Mouse (Mus musculus) MEL (cell line): ENCODE results near the gene Cartpt. TPM values are rescaled to one million over a fixed set of nuclear protein-coding genes. Genes with fewer than 3 reads are reported as not detected.

Source experiments
- DNase-seq: peaks from one replicate; pipeline ENCODE4 v3.0.0; 2011; ENCODE audit warnings: low read depth, low spot score
- H3K27ac ChIP-seq: 2 replicates; pipeline ENCODE4 v1.5.1; 2012; ENCODE audit warnings: low read depth, mild to moderate bottlenecking, control low read depth, low read length, moderate library complexity; ENCODE audit not compliant: control insufficient read depth
- H3K27me3 ChIP-seq, 2 experiments: fragments of 150-350 bp in 1 of 2; sonication (generic) in 1 of 2; 2 replicates each; pipeline ENCODE4 v1.6.1; 2012; ENCODE audit warnings: low read length in 2 of 2, mild to moderate bottlenecking in 2 of 2, improper control_type of control experiment in 1 of 2, moderate library complexity in 1 of 2; ENCODE audit not compliant: insufficient read depth in 2 of 2, control insufficient read depth in 1 of 2
- H3K36me3 ChIP-seq, 2 experiments: 2 replicates each; pipeline ENCODE4 v1.6.1; 2012 to 2014; ENCODE audit warnings: low read length in 2 of 2, improper control_type of control experiment in 1 of 2, inconsistent platforms in 1 of 2, mild to moderate bottlenecking in 1 of 2; ENCODE audit not compliant: insufficient read depth in 2 of 2, control insufficient read depth in 1 of 2
- H3K4me1 ChIP-seq, 2 experiments: fragments of 150-350 bp in 1 of 2; sonication (generic) in 1 of 2; 2 replicates each; pipeline ENCODE4 v1.6.1; 2012; ENCODE audit warnings: low read length in 2 of 2, improper control_type of control experiment in 1 of 2, mild to moderate bottlenecking in 1 of 2; ENCODE audit not compliant: insufficient read depth in 2 of 2, control insufficient read depth in 1 of 2
- H3K4me3 ChIP-seq, 2 experiments: fragments of 150-350 bp in 1 of 2; sonication (generic) in 1 of 2; 2 replicates each; pipeline ENCODE4 v1.5.1; 2012; ENCODE audit warnings: low read depth in 2 of 2, low read length in 2 of 2, mild to moderate bottlenecking in 2 of 2, moderate library complexity in 2 of 2, control low read depth in 1 of 2, improper control_type of control experiment in 1 of 2; ENCODE audit not compliant: control insufficient read depth in 1 of 2, insufficient read depth in 1 of 2
- H3K79me2 ChIP-seq: 2 replicates; pipeline ENCODE4 v1.6.1; 2012; ENCODE audit warnings: mild to moderate bottlenecking, low read length, moderate library complexity; ENCODE audit not compliant: control insufficient read depth, poor library complexity, insufficient read depth
- H3K9ac ChIP-seq: 2 replicates; pipeline ENCODE4 v1.6.1; 2012; ENCODE audit warnings: low read depth, mild to moderate bottlenecking, control low read depth, low read length, moderate library complexity; ENCODE audit not compliant: control insufficient read depth, poor library complexity, severe bottlenecking
- H3K9me3 ChIP-seq: fragments of 150-350 bp; sonication (generic); replicated peaks from 2 replicates; pipeline ENCODE4 v1.6.1; 2012; ENCODE audit warnings: mild to moderate bottlenecking, low read length, improper control_type of control experiment, moderate library complexity; ENCODE audit not compliant: insufficient read depth
- BHLHE40 ChIP-seq: IDR thresholded peaks from 2 replicates; pipeline ENCODE4 v1.6.1; 2012; ENCODE audit warnings: low read depth, mild to moderate bottlenecking, inconsistent platforms, low read length, improper control_type of control experiment, borderline replicate concordance
- CHD1 ChIP-seq: IDR thresholded peaks from 2 replicates; pipeline ENCODE4 v1.6.1; 2012; ENCODE audit warnings: low read depth, mild to moderate bottlenecking, inconsistent platforms, low read length, improper control_type of control experiment
- E2F4 ChIP-seq: IDR thresholded peaks from 2 replicates; pipeline ENCODE4 v1.6.1; 2011; ENCODE audit warnings: low read depth, low read length, improper control_type of control experiment, borderline replicate concordance
- GATA1 ChIP-seq: IDR thresholded peaks from 2 replicates; pipeline ENCODE4 v1.6.1; 2011; ENCODE audit warnings: low read depth, low read length, improper control_type of control experiment
- MAZ ChIP-seq: IDR thresholded peaks from 2 replicates; pipeline ENCODE4 v1.6.1; 2012; ENCODE audit warnings: low read depth, mild to moderate bottlenecking, inconsistent platforms, low read length, improper control_type of control experiment
- MYC ChIP-seq: IDR thresholded peaks from 2 replicates; pipeline ENCODE4 v1.6.1; 2011; ENCODE audit warnings: low read depth, mild to moderate bottlenecking, low read length, improper control_type of control experiment, moderate library complexity
- NRF1 ChIP-seq: IDR thresholded peaks from 2 replicates; pipeline ENCODE4 v1.6.1; 2014; ENCODE audit warnings: low read depth, mild to moderate bottlenecking, inconsistent platforms, low read length, improper control_type of control experiment, moderate library complexity; ENCODE audit not compliant: poor library complexity, insufficient read depth, severe bottlenecking
- POLR2A ChIP-seq, 2 experiments: IDR thresholded peaks; 2 replicates each; pipeline ENCODE4 v1.6.1; 2011 to 2012; ENCODE audit warnings: low read length in 2 of 2, mild to moderate bottlenecking in 2 of 2, control low read depth in 1 of 2, improper control_type of control experiment in 1 of 2, low read depth in 1 of 2, moderate library complexity in 1 of 2; ENCODE audit not compliant: control insufficient read depth in 1 of 2, insufficient read depth in 1 of 2, poor library complexity in 1 of 2
- RAD21 ChIP-seq: IDR thresholded peaks from 2 replicates; pipeline ENCODE4 v1.6.1; 2011; ENCODE audit warnings: mild to moderate bottlenecking, low read depth, low read length, improper control_type of control experiment
- RCOR1 ChIP-seq: IDR thresholded peaks from 2 replicates; pipeline ENCODE4 v1.6.1; 2012; ENCODE audit warnings: low read depth, mild to moderate bottlenecking, inconsistent platforms, low read length, improper control_type of control experiment
- SIN3A ChIP-seq: IDR thresholded peaks from 2 replicates; pipeline ENCODE4 v1.6.1; 2012; ENCODE audit warnings: low read length, improper control_type of control experiment, inconsistent platforms
- SMC3 ChIP-seq: IDR thresholded peaks from 2 replicates; pipeline ENCODE4 v1.6.1; 2011; ENCODE audit warnings: low read depth, low read length, improper control_type of control experiment
- TAL1 ChIP-seq: IDR thresholded peaks from 2 replicates; pipeline ENCODE4 v1.6.1; 2012; ENCODE audit warnings: mild to moderate bottlenecking, inconsistent platforms, low read length, moderate library complexity, mixed read lengths
- TCF12 ChIP-seq: IDR thresholded peaks from 2 replicates; pipeline ENCODE4 v1.6.1; 2014; ENCODE audit warnings: low read depth, mild to moderate bottlenecking, inconsistent platforms, low read length, improper control_type of control experiment, moderate library complexity
- UBTF ChIP-seq: IDR thresholded peaks from 2 replicates; pipeline ENCODE4 v1.6.1; 2012; ENCODE audit warnings: low read depth, mild to moderate bottlenecking, inconsistent platforms, low read length, improper control_type of control experiment, moderate library complexity, borderline replicate concordance; ENCODE audit not compliant: insufficient read depth
- USF1 ChIP-seq: IDR thresholded peaks from 2 replicates; pipeline ENCODE4 v1.6.1; 2014; ENCODE audit warnings: low read depth, mild to moderate bottlenecking, inconsistent platforms, low read length, improper control_type of control experiment, moderate library complexity
- ZKSCAN1 ChIP-seq: IDR thresholded peaks from 2 replicates; pipeline ENCODE4 v1.6.1; 2012; ENCODE audit warnings: low read depth, mild to moderate bottlenecking, inconsistent platforms, low read length, improper control_type of control experiment, moderate library complexity
- ZNF384 ChIP-seq: IDR thresholded peaks from 2 replicates; pipeline ENCODE4 v1.6.1; 2012; ENCODE audit warnings: low read depth, mild to moderate bottlenecking, inconsistent platforms, low read length, improper control_type of control experiment
- polyA plus RNA-seq, 2 experiments: library from polyadenylated mRNA; stranded (reverse) in 1 of 2; unstranded in 1 of 2; fragments of >175 nt in 1 of 2; fragments of >200 nt in 1 of 2; gene quantifications; 2 replicates each; pipeline versions ENCODE4 v1.2.1 to v1.2.4; 2012; ENCODE audit warnings: low replicate concordance in 2 of 2, low read depth in 1 of 2; ENCODE audit not compliant: insufficient read length in 2 of 2, insufficient read depth in 1 of 2, missing spikeins in 1 of 2
- total RNA-seq: library from RNA; depleted of rRNA; stranded (reverse); fragments of 300-350 nt; gene quantifications from 2 replicates; pipeline ENCODE4 v1.2.3, GENCODE M21; 2012

The Cartpt gene
- total and polyA plus RNA-seq, 3 experiments, result not detected

DNA sequence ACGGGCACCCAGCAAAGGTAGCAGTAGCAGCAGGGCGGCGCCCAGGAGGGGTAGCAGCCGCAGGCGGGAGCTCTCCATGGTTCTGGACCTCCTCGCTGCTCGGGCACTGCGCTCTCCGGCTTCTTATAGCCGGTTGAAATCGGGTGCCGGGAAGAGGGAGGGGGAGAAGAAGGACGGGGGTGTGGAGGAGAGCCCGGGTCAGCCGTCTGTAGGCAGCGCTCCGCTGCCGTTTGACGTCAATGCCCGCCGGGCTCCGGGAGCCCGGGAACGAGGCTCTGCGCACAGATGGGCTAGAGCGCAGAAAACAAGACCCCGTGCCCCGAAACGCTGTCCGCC is 366 bp downstream of the Cartpt start:
- Histone ChIP-seq H3K9me3 (no peaks in the 10 kb centered on the region), H3K4me3 (no peak overlapping the region), H3K79me2 (no peaks in the 10 kb centered on the region), H3K36me3 (no peaks in the 10 kb centered on the region), H3K27ac (no peak overlapping the region), H3K9ac (no peak overlapping the region), H3K27me3 (no peaks in the 10 kb centered on the region), H3K4me1 (no peaks in the 10 kb centered on the region)
- TF ChIP-seq SMC3, result no peak
- TF ChIP-seq ZNF384, result no peak
- no peak for TF ChIP-seq BHLHE40
- no peak for TF ChIP-seq POLR2A (IDR thresholded peaks at IDR 0.05; ENCODE audit: control insufficient read depth in 1 of 2, insufficient read depth in 1 of 2, low read depth in 1 of 2, low read length in 2 of 2, poor library complexity in 1 of 2)
- TF ChIP-seq MAZ, result no peak
- TF ChIP-seq TCF12, result no peak
- no peak for TF ChIP-seq E2F4
- TF ChIP-seq RCOR1, result no peak
- no peak for TF ChIP-seq SIN3A
- no peak for TF ChIP-seq USF1
- no peak for TF ChIP-seq CHD1
- TF ChIP-seq GATA1, result no peak
- no peak for TF ChIP-seq UBTF
- no peak for TF ChIP-seq TAL1
- TF ChIP-seq NRF1, result no peak
- TF ChIP-seq RAD21, result no peak
- TF ChIP-seq ZKSCAN1, result no peak
- peak; percentile 4 for DNase-seq

GRCm38 (mm10) chr13:99899670-99900556 is 978 bp downstream of the Cartpt start:
- Histone ChIP-seq H3K9ac (no peak overlapping the region), H3K27ac (no peak overlapping the region), H3K4me1 (no peaks in the 10 kb centered on the region), H3K4me3 (no peak overlapping the region), H3K79me2 (no peaks in the 10 kb centered on the region), H3K9me3 (no peaks in the 10 kb centered on the region), H3K27me3 (no peaks in the 10 kb centered on the region), H3K36me3 (no peaks in the 10 kb centered on the region)
- no peak for DNase-seq
- TF ChIP-seq RAD21 (no peak), ZKSCAN1 (no peak), MYC (no peak), RCOR1 (no peak), BHLHE40 (no peak)
